Mouse (Mus musculus) midbrain, embryonic 14.5 days (tissue): Measurements from ENCODE around the gene Ube2k. TPM values are rescaled to one million over a fixed set of nuclear protein-coding genes. Genes with fewer than 3 reads are reported as not detected.

ENCODE experiments used
- polyA plus RNA-seq: library from polyadenylated mRNA; unstranded; fragments of >200 nt; fragmentation: Nextera tagmentation; extraction: Ambion mirVana; gene quantifications from 2 replicates; pipeline ENCODE4 v1.2.1, GENCODE M21; 2014

Ube2k gene
- polyA plus RNA-seq, 1 experiment from 2014 or later: 155 TPM

Other genes starting within 250 kb of the Ube2k start
- gene Rfc1, start 201.6 kb upstream of the Ube2k start, polyA plus RNA-seq: 23.3 and 34.8 TPM in 2 replicates
- 0.12 TPM in 2 replicates for gene Klb, start 188.9 kb upstream of the Ube2k start, polyA plus RNA-seq
- 669 and 719 TPM in 2 replicates for gene Rpl9, start 145.8 kb upstream of the Ube2k start, polyA plus RNA-seq
- 61.7 and 66.2 TPM in 2 replicates for gene Lias, start 145.7 kb upstream of the Ube2k start, polyA plus RNA-seq
- 37.0 and 46.0 TPM in 2 replicates for gene Ugdh, start 101.3 kb upstream of the Ube2k start, polyA plus RNA-seq
- gene Gm43552, start 44.4 kb upstream of the Ube2k start, polyA plus RNA-seq: 3.0 TPM in 1 of 2 replicates, not detected in the other
- gene Smim14, start within 50 bp of the Ube2k start, polyA plus RNA-seq: 196 and 212 TPM in 2 replicates
- 49.7 and 78.4 TPM in 2 replicates for gene Pds5a, start 161.0 kb downstream of the Ube2k start, polyA plus RNA-seq
- 26.1 and 32.6 TPM in 2 replicates for gene N4bp2, start 226.3 kb downstream of the Ube2k start, polyA plus RNA-seq